Mouse (Mus musculus) limb, embryonic 13.5 days (tissue): ENCODE data around the gene Slain2. TPM values are rescaled to one million over a fixed set of nuclear protein-coding genes. Genes with fewer than 3 reads are reported as not detected.

Source experiments
- ATAC-seq: fragments of 200-750 bp; cut with Nextera tagmentation; 2 replicates; pipeline ENCODE4 v1.8.0; 2017; ENCODE audit warnings: low read depth, moderate number of reproducible peaks, moderate TSS enrichment; ENCODE audit not compliant: low FRiP score
- H3K27ac ChIP-seq: fragments of 300-500 bp; sonication (generic); 2 replicates; pipeline ENCODE4 v1.5.1; 2015; ENCODE audit warnings: inconsistent platforms, mild to moderate bottlenecking, moderate library complexity
- H3K27me3 ChIP-seq: fragments of 300-500 bp; sonication (generic); 2 replicates; pipeline ENCODE4 v1.6.1; 2015; ENCODE audit warnings: mild to moderate bottlenecking, inconsistent platforms
- H3K36me3 ChIP-seq: fragments of 300-500 bp; sonication (generic); 2 replicates; pipeline ENCODE4 v1.6.1; 2015; ENCODE audit warnings: inconsistent platforms, mild to moderate bottlenecking, moderate library complexity
- H3K4me1 ChIP-seq: fragments of 300-500 bp; sonication (generic); 2 replicates; pipeline ENCODE4 v1.6.1; 2015; ENCODE audit warnings: inconsistent platforms
- H3K4me2 ChIP-seq: fragments of 300-500 bp; sonication (generic); replicated peaks from 2 replicates; pipeline ENCODE4 v1.6.1; 2015; ENCODE audit warnings: inconsistent platforms, mild to moderate bottlenecking, moderate library complexity
- H3K4me3 ChIP-seq: fragments of 300-500 bp; sonication (generic); 2 replicates; pipeline ENCODE4 v1.5.1; 2015; ENCODE audit warnings: moderate library complexity, mild to moderate bottlenecking, inconsistent platforms
- H3K9ac ChIP-seq: fragments of 300-500 bp; sonication (generic); 2 replicates; pipeline ENCODE4 v1.6.1; 2015; ENCODE audit warnings: mild to moderate bottlenecking, inconsistent platforms
- H3K9me3 ChIP-seq: fragments of 300-500 bp; sonication (generic); 2 replicates; pipeline ENCODE4 v1.6.1; 2016; ENCODE audit warnings: inconsistent platforms
- WGBS: fragments of 180-500 bp; shearing (Covaris S2); methylation state at CpG from one replicate; pipeline ENCODE4 v1.1.7; 2015; 5-methylcytosine and 5-hydroxymethylcytosine counted together
- polyA plus RNA-seq: library from polyadenylated mRNA; unstranded; fragments of >200 nt; fragmentation: Nextera tagmentation; extraction: Ambion mirVana; gene quantifications from 2 replicates; pipeline ENCODE4 v1.2.1, GENCODE M21; 2015

The Slain2 gene
- polyA plus RNA-seq, 1 experiment from 2014 or later: 16.0 TPM

DNA sequence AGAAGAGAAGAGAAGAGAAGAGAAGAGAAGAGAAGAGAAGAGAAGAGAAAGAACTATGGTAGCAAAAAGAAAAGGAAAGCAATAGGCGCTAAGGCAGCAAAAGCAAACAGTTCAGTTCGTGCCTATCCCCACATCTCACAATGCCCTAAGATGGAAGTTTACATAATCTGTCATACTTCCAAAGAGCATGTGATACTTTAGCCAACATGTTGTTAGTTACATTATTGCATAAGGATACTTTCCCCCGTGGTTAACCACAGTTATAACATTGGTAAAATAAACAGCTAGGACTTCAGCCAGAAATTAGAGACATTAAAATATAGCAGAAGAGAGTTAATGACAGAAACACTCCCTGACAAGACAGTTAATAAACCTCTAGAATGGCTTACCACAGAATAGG is 30.4 kb upstream of the Slain2 start:
- Histone ChIP-seq H3K36me3 (no peaks in the 10 kb centered on the region), H3K4me2 (no peak overlapping the region), H3K4me3 (no peak overlapping the region), H3K9me3 (no peaks in the 10 kb centered on the region), H3K27ac (no peak overlapping the region), H3K27me3 (peaks cover 32% of the 10 kb centered on the region), H3K4me1 (peaks cover 13% of the 10 kb centered on the region), H3K9ac (no peak overlapping the region)
- 78% methylated on average over 3 of the region's 3 CpGs for WGBS
- no peak for ATAC-seq

DNA sequence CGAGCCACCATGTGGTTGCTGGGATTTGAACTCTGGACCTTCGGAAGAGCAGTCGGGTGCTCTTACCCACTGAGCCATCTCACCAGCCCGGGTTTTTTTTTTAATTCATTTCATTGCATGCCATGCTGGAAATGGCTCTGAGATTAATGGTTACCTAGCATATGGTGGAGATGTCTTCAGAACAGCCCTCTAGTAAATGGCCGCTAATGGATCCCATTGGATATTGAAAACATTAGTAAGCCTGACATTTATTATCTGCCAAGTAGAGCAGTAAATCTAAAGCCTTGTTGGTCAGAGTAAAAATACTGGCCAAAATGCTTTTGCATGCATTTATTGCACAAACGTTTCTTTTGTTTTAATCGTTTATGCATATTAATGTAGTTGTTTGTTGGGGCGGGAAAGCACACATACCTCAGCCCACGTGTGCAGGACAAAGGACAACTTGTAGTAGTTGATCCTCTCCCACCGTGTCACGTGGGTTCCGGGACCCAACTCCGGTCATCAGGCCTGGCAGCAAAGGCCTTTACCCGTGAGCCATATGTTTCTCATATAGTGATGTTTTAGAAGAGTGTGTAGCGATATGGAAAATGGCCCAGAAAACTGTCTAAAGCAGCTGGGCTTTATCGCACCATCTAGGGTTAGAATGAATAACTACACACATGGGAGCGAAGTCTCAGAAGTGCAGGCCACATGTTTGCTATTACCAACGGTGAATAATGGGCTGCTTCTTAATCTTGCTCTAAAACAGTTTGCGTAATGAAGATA is 27.5 kb upstream of the Slain2 start:
- no peak overlapping the region for H3K27ac ChIP-seq
- WGBS: 31% methylated on average over 19 of the region's 19 CpGs

DNA sequence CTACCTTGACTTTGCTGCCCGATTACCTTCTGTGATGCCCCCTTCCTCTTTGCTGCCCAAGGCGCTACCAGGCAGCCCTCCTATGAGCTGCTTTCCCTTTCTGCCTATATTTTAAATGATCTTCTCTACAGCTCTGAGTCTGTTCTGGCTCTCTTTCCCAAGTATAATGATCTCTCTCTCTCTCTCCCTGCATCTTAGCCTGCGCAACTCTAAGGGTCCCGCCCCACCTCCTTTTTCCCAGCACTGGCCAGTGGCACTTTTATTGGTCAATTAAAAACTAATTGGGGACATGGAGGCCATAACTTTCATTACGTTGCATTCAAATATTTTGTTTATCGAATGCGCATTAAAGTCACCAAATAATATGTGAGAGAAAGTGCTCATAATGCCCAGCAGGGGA is 25.8 kb upstream of the Slain2 start:
- 0 out of 2 replicates have a peak, but pooled peaks have one; percentile 16 for ATAC-seq
- Histone ChIP-seq H3K27me3 (peaks cover 16% of the 10 kb centered on the region; the same call in 1 of the 2 replicates), H3K4me3 (0 out of 2 replicates have a peak overlapping the region, but pooled peaks have one; percentile 1), H3K4me2 (peak overlapping the region; percentile 38), H3K4me1 (peaks cover 16% of the 10 kb centered on the region), H3K36me3 (no peaks in the 10 kb centered on the region), H3K9me3 (no peaks in the 10 kb centered on the region), H3K27ac (peak overlapping the region; percentile 49; the same call in 1 of the 2 replicates), H3K9ac (no peak overlapping the region)
- WGBS: 28% methylated on average over 7 of the region's 7 CpGs

More for the DNA sequence above, 27.5 kb upstream of the Slain2 start:
- H3K4me1 ChIP-seq: peaks cover 16% of the 10 kb centered on the region
- H3K27me3 ChIP-seq: peaks cover 21% of the 10 kb centered on the region
- ATAC-seq: peak; percentile 57
- H3K36me3 ChIP-seq: no peaks in the 10 kb centered on the region
- H3K9ac ChIP-seq: no peak overlapping the region
- H3K9me3 ChIP-seq: no peaks in the 10 kb centered on the region
- peak overlapping the region; percentile 19; the same call in 1 of the 2 replicates for H3K4me2 ChIP-seq
- H3K4me3 ChIP-seq: no peak overlapping the region

DNA sequence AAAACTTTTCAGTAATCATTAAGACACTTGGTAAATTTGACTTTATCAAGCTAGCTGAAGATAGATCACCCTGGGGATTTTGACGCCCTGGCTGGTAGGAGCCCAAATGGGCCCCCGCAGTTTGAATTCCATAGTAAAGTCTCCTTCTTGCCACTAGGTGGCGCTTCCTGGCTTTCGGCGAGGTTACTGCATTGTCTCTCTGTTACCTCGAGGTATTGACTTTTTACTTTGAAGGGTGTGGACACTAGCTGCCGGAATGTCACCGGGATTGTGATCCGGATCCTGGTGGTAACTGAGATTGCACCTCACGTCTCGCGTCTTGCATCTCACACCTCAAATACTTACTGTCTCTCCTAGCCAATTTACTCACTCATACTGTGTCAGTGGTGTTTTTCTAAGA is 22.6 kb upstream of the Slain2 start:
- Histone ChIP-seq H3K27me3 (peaks cover 12% of the 10 kb centered on the region; the same call in 1 of the 2 replicates), H3K9ac (no peak overlapping the region), H3K27ac (no peak overlapping the region), H3K9me3 (no peaks in the 10 kb centered on the region), H3K4me1 (peaks cover 16% of the 10 kb centered on the region), H3K4me2 (no peak overlapping the region), H3K36me3 (no peaks in the 10 kb centered on the region), H3K4me3 (no peak overlapping the region)
- ATAC-seq: no peak
- WGBS: 7% methylated on average over 12 of the region's 12 CpGs

DNA sequence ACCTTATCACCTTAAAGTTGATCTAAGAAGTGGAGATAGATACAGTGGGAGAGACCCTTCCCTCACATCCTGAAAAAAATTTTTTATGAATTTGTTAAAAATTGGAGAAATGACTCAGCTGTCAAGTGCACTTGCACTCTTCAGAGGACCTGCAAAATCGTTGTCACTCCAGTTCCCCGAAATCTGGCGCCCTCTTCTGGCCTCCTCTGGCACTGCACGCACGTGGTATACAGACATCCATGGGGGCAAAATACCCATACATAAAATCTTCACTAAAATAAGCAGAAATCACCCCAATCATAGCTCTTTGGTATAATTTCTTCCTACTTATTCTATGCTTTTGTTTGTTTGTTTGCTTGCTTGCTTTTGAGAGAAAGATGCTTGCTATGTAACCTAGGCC is 20.1 kb upstream of the Slain2 start:
- H3K4me2 ChIP-seq: no peak overlapping the region
- no peak overlapping the region for H3K27ac ChIP-seq
- no peak overlapping the region for H3K4me3 ChIP-seq
- no peak overlapping the region for H3K9ac ChIP-seq
- H3K4me1 ChIP-seq: peaks cover under 1% of the 10 kb centered on the region; the same call in 1 of the 2 replicates
- no peak for ATAC-seq
- H3K36me3 ChIP-seq: no peaks in the 10 kb centered on the region
- no peaks in the 10 kb centered on the region for H3K9me3 ChIP-seq
- 61% methylated on average over 5 of the region's 5 CpGs for WGBS
- peaks cover 9% of the 10 kb centered on the region; the same call in 1 of the 2 replicates for H3K27me3 ChIP-seq

DNA sequence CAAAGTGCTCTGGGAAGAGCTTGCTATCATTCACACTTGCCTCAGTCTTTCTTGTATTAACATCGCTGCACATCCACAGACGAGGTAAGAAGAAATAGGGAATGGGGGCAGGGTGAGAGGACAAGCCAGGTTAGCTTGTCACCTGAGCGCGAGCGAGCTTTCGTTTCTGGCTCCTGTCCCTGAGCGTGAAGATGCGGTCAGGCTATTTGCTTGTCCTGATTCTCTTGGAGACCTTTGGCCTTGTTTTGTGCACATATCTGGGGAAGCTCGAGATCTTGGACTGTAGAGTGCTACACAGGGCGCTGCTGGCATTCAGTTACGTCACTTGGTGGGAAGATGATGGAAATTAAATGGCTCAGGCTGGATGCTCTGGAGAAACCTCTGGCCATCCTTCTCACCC is 18.8 kb upstream of the Slain2 start:
- no peak for ATAC-seq
- Histone ChIP-seq H3K27ac (no peak overlapping the region), H3K4me2 (no peak overlapping the region), H3K9me3 (no peaks in the 10 kb centered on the region), H3K4me3 (no peak overlapping the region), H3K4me1 (no peaks in the 10 kb centered on the region), H3K27me3 (peaks cover 9% of the 10 kb centered on the region; the same call in 1 of the 2 replicates), H3K9ac (no peak overlapping the region), H3K36me3 (no peaks in the 10 kb centered on the region)
- WGBS: 93% methylated on average over 11 of the region's 11 CpGs

DNA sequence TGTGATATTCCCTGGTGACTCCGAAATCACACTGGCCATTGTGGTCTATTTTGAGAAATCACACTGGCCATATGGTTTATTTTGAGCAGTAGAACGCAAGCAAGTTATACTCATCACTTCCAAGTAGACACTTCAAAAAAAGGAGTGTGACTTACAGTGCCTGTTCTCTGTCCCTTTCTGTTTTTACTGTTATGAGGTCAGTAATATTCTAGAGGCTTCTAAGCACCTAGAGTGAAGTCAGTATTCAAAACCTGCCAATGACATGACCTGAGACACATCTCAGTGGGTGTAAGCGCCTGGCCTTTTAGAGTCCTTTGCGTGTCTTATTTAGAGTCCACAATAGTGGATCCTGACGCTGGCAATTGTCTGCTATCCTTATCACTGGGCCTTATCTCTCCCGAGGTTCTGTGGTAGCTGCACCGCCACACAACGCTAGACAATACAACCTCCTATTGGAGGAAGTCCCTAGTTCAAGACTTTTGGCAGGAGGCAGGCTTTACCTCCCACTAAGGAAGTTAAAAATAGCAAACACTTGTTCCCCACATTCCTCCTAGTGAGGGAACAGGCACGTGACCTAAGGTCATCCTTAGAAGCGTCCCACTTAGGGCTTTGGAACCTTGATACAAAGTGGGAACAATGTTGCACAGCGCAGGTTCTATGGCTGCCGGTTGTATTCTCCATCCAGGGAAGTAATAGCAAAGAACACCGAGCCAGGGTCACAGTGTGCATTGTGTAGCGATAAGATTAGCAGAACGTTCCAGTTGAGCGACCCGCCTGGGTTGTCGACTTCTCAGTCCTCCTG is 17.4 kb upstream of the Slain2 start:
- 86% methylated on average over 18 of the region's 18 CpGs for WGBS
- ATAC-seq: no peak
- Histone ChIP-seq H3K4me2 (no peak overlapping the region), H3K27ac (no peak overlapping the region), H3K4me3 (no peak overlapping the region), H3K27me3 (no peaks in the 10 kb centered on the region), H3K9ac (no peak overlapping the region), H3K4me1 (no peaks in the 10 kb centered on the region), H3K36me3 (no peaks in the 10 kb centered on the region), H3K9me3 (no peaks in the 10 kb centered on the region)

DNA sequence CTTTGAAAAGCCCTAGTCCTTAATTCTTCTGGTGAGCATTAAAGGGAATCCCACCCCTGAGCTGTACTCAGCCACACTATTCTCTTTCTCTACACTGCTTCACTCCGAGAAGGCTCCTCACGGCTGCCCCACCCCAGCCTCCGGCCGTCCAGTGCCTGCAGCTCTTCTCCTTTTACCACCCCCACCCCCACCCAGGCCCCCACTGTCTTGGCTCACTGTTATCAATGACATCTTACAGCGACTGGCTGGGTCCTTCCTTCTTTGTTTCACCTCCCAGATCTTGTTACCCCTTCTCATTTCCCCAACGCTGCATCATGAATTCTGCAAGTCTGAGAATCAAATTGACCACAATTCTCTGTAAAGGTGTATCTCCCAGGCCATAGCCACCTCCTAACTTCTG is 16.1 kb upstream of the Slain2 start:
- WGBS: 54% methylated on average over 6 of the region's 6 CpGs
- H3K36me3 ChIP-seq: no peaks in the 10 kb centered on the region
- no peak overlapping the region for H3K4me3 ChIP-seq
- ATAC-seq: no peak
- H3K4me1 ChIP-seq: no peaks in the 10 kb centered on the region
- H3K9me3 ChIP-seq: no peaks in the 10 kb centered on the region
- H3K4me2 ChIP-seq: no peak overlapping the region
- H3K27ac ChIP-seq: no peak overlapping the region
- H3K9ac ChIP-seq: no peak overlapping the region
- no peaks in the 10 kb centered on the region for H3K27me3 ChIP-seq

DNA sequence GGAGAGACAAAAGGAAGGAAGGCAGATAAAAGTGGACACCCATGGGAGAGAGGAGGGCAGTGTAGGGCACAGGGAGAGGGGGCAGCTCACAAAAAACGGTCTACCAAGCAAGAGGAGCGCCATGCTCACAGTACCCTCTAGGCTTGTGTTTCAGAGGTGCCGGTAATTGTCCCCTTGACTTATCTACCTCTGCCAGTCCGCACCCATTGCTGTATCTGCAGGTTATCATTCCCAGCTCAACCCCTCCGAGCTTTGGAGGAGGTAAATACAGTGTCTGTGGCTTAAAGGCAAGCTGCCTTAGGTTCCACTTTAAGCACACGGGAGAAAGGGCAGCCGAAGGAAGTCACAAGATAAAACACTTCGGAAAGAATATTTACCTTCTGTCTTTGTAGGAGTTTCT is 14.8 kb upstream of the Slain2 start:
- Histone ChIP-seq H3K4me3 (no peak overlapping the region), H3K27ac (no peak overlapping the region), H3K9me3 (no peaks in the 10 kb centered on the region), H3K27me3 (no peaks in the 10 kb centered on the region), H3K36me3 (no peaks in the 10 kb centered on the region), H3K9ac (no peak overlapping the region), H3K4me2 (no peak overlapping the region), H3K4me1 (no peaks in the 10 kb centered on the region)
- WGBS: 94% methylated on average over 8 of the region's 8 CpGs
- ATAC-seq: no peak

DNA sequence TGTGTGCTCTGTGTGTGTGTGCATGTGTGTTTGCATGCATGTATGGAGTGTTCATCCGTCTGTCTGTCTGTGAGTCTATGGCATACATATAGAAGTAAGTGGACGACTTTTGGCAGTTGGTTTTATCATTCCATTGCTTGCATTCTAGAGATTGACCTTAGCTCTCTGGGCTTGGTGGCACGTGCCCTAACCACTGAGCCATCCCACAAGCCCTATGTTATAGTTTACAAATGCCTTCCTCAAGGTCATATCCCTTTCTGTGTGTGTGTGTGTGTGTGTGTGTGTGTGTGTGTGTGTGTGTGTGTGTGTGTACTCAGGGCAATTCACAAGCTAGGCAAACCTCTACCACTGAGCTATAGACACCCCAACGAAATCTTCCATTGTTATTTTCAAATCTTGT is 12.2 kb upstream of the Slain2 start:
- Histone ChIP-seq H3K4me2 (no peak overlapping the region), H3K27ac (no peak overlapping the region), H3K9ac (no peak overlapping the region), H3K9me3 (no peaks in the 10 kb centered on the region), H3K4me3 (no peak overlapping the region), H3K27me3 (no peaks in the 10 kb centered on the region), H3K4me1 (no peaks in the 10 kb centered on the region; the same call in 1 of the 2 replicates), H3K36me3 (no peaks in the 10 kb centered on the region)
- 88% methylated on average over 4 of the region's 4 CpGs for WGBS
- no peak for ATAC-seq

DNA sequence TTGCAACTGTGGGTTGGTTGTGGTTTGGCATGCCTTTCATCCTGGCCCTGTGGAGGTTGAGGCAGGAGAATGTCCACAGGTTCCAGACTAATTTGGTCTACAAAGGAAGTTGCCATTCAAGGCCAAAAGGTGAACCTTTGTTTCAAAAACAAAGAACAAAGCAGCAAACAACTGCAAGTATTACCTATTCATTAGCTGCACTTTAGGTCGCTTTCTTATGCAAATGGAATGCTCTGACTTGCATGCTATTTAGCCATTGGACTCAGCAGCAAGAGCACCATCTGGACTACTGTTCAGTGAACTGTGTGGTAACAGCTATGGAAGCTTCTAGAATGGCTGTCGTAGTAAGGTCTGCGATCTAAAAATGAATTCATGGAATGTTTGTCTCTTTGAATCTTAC is 11.8 kb upstream of the Slain2 start:
- Histone ChIP-seq H3K36me3 (no peaks in the 10 kb centered on the region), H3K4me2 (no peak overlapping the region), H3K9ac (no peak overlapping the region), H3K27me3 (no peaks in the 10 kb centered on the region), H3K9me3 (no peaks in the 10 kb centered on the region), H3K4me3 (no peak overlapping the region), H3K27ac (no peak overlapping the region), H3K4me1 (no peaks in the 10 kb centered on the region; the same call in 1 of the 2 replicates)
- ATAC-seq: no peak
- 78% methylated on average over 3 of the region's 3 CpGs for WGBS

DNA sequence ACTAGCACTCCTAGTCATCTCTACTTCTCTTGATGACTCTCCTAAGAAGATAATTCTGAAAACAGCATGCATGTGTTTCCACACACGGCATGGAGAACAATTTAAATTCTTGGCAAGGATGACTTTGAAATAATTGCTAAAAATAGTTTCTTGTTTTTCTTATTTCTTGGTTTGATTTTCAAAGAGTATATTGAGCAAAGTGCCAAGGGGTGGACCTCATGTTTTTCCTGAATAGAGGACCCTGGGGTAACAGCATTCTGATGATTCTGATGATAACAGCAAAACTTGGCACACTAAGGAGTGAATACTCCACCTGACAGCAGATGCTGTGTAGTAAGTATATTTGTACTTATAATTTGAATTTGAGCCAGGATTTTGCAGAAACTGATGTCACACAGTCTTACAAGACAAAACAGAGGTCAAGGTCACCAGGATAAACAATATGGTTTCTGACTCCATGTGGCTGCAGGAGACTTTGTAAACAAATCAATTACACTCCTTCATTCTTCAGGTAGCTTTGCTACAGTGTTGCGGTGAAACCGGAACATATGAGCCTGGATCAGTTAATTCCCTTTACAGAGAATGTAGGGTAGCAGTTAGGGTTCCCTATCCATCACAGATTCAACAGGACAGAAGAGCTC is 11.1 kb upstream of the Slain2 start:
- Histone ChIP-seq H3K9ac (no peak overlapping the region), H3K36me3 (no peaks in the 10 kb centered on the region), H3K27me3 (no peaks in the 10 kb centered on the region), H3K4me2 (no peak overlapping the region), H3K4me3 (no peak overlapping the region), H3K9me3 (no peaks in the 10 kb centered on the region), H3K27ac (no peak overlapping the region), H3K4me1 (no peaks in the 10 kb centered on the region; the same call in 1 of the 2 replicates)
- ATAC-seq: no peak
- WGBS: 86% methylated on average over 3 of the region's 3 CpGs
